ENCODE assay signal across 9 mouse cellular contexts in the genomic region with DNA sequence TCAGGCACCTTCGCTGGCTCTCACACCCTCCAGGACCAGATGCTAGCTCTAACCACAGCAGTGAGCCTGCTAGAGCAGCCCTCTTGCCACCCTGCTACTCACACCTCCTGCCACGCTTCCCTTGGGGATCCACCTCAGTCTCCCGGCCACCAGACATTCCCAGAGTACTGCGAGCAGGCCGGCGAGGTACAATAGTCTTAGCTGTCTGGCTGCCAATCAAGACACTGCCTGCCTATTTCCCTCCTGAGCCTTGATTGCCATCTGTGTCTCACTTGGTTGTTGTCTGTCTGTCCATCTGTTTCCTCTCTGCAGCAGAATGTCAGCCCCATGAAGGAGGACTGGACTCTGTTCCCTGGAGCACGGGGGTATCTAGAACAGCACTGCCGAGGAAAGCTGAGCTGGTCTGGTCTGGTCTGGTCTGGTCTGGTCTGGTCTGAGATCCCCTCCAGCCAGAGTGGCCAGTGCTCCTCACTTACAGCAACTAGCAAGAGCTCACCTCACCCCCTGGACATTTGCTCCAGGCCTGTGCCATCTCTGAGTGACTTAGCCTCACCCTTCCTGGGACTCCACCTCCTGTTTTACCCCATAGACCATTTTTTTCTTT. TPM values are rescaled to one million over a fixed set of nuclear protein-coding genes. Genes with fewer than 3 reads are reported as not detected.
A peak's percentile ranks its signal among the peaks of the same experiment; 100 is the strongest.
DNase-seq lines count a peak whose midpoint lies in the region; ATAC-seq lines count a peak whose summit lies in the region.
"Had no signal": no experiment of that assay in that cellular context is flagged by ENCODE, and none has a peak within 500 bp of the region (broad histone marks: within the 10 kb centered on the region; RNA-seq: fewer than 3 reads in every experiment).

No protein-coding gene starts in this region.

- no peak for ATAC-seq in heart, embryonic 11.5 days (replicated peaks; ENCODE audit: insufficient number of reproducible peaks, low FRiP score, low TSS enrichment)
- no peak for ATAC-seq in hindbrain, embryonic 16.5 days
- ATAC-seq in midbrain, embryonic 11.5 days (ENCODE audit: low FRiP score), result no peak
- ATAC-seq in megakaryocyte, adult 5-6 weeks (ENCODE audit: poor library complexity, severe bottlenecking), result no peak

- WGBS in heart, embryonic 11.5 days (ENCODE audit: insufficient replicate concordance), result 42% methylated on average over 8 of the region's 8 CpGs
- WGBS in hindbrain, embryonic 16.5 days, result 37% methylated on average over 8 of the region's 8 CpGs
- WGBS in midbrain, embryonic 11.5 days, result 57% methylated on average over 8 of the region's 8 CpGs

- no peak overlapping the region for H3K27ac ChIP-seq in heart, embryonic 11.5 days (ENCODE audit: low read depth, low read length)
- peak overlapping the region; percentile 46 for H3K27ac ChIP-seq in hindbrain, embryonic 16.5 days (ENCODE audit: low read depth, low read length)
- no peak overlapping the region for H3K27ac ChIP-seq in midbrain, embryonic 11.5 days (ENCODE audit: low read depth, low read length)
- H3K27ac ChIP-seq: heart, embryonic 15.5 days had no signal

- H3K9ac ChIP-seq in heart, embryonic 11.5 days (ENCODE audit: low read depth, low read length), result 0 out of 2 replicates have a peak overlapping the region, but pooled peaks have one; percentile 28
- peak overlapping the region; percentile 38 for H3K9ac ChIP-seq in hindbrain, embryonic 16.5 days (ENCODE audit: low read depth, low read length)
- no peak overlapping the region for H3K9ac ChIP-seq in midbrain, embryonic 11.5 days (ENCODE audit: low read length)
- H3K9ac ChIP-seq: heart, embryonic 15.5 days had no signal

- H3K4me3 ChIP-seq in heart, embryonic 11.5 days (ENCODE audit: low read depth, low read length), result no peak overlapping the region
- H3K4me3 ChIP-seq in hindbrain, embryonic 16.5 days (ENCODE audit: low read length), result no peak overlapping the region
- no peak overlapping the region for H3K4me3 ChIP-seq in midbrain, embryonic 11.5 days (ENCODE audit: low read depth, low read length)
- H3K4me3 ChIP-seq: heart, embryonic 15.5 days had no signal

- peaks cover 12% of the 10 kb centered on the region for H3K4me1 ChIP-seq in heart, embryonic 11.5 days (ENCODE audit: control insufficient read depth, insufficient read depth, low read length)
- H3K4me1 ChIP-seq in hindbrain, embryonic 16.5 days (ENCODE audit: control insufficient read depth, insufficient read depth, low read depth, low read length), result peaks cover 9% of the 10 kb centered on the region
- H3K4me1 ChIP-seq in midbrain, embryonic 11.5 days (ENCODE audit: control insufficient read depth, insufficient read depth, low read length), result no peaks in the 10 kb centered on the region; the same call in 1 of the 2 replicates

- no peak for DNase-seq in heart, postnatal 10 days
- DNase-seq in cerebellum, postnatal 10 days, result peak; percentile 65 to 71
- DNase-seq in midbrain, embryonic 11.5 days (ENCODE audit: low spot score, missing footprints), result peak; percentile 77
- no peak for DNase-seq in adrenal gland, postnatal 14 days
- no peak for DNase-seq in urinary bladder, adult 18-20 months (ENCODE audit: low spot score in 2 of 2)

- no peaks in the 10 kb centered on the region for H3K36me3 ChIP-seq in heart, embryonic 11.5 days (ENCODE audit: control insufficient read depth, insufficient read depth, low read length)
- H3K36me3 ChIP-seq in hindbrain, embryonic 16.5 days (ENCODE audit: control insufficient read depth, insufficient read depth, low read length), result no peaks in the 10 kb centered on the region; the same call in none of the 2 replicates
- no peaks in the 10 kb centered on the region for H3K36me3 ChIP-seq in midbrain, embryonic 11.5 days (ENCODE audit: control insufficient read depth, insufficient read depth, low read length)
- H3K36me3 ChIP-seq: heart, embryonic 15.5 days had no signal

- no peaks in the 10 kb centered on the region for H3K27me3 ChIP-seq in heart, embryonic 11.5 days (ENCODE audit: control insufficient read depth, insufficient read depth, low read length)
- no peaks in the 10 kb centered on the region for H3K27me3 ChIP-seq in hindbrain, embryonic 16.5 days (replicated peaks; ENCODE audit: control insufficient read depth, insufficient read depth, low read length)
- no peaks in the 10 kb centered on the region for H3K27me3 ChIP-seq in midbrain, embryonic 11.5 days (ENCODE audit: control insufficient read depth, insufficient read depth, low read length)
- H3K27me3 ChIP-seq: heart, embryonic 15.5 days had no signal

- no peak overlapping the region for H3K4me2 ChIP-seq in heart, embryonic 11.5 days
- H3K4me2 ChIP-seq in hindbrain, embryonic 16.5 days (ENCODE audit: low read length), result no peak overlapping the region
- H3K4me2 ChIP-seq in midbrain, embryonic 11.5 days, result no peak overlapping the region
- H3K4me2 ChIP-seq: heart, embryonic 15.5 days had no signal

- intact Hi-C loops in heart, postnatal 10 days (cut with DNase I), result no loop called here

- H3K9me3 ChIP-seq in heart, embryonic 11.5 days (replicated peaks; ENCODE audit: control insufficient read depth, low read length), result no peaks in the 10 kb centered on the region
- no peaks in the 10 kb centered on the region for H3K9me3 ChIP-seq in hindbrain, embryonic 16.5 days (ENCODE audit: control insufficient read depth, low read length)
- H3K9me3 ChIP-seq in midbrain, embryonic 11.5 days (ENCODE audit: control insufficient read depth, low read length), result no peaks in the 10 kb centered on the region
- H3K9me3 ChIP-seq: heart, embryonic 15.5 days had no signal

RNA-seq across cellular contexts. Expression of a gene that starts 38.8 kb away (rescaled TPM):
- 2.9 and 3.3 TPM in 2 replicates for polyA plus RNA-seq in heart, embryonic 11.5 days (2014; fragmentation: Nextera tagmentation; extraction: Ambion mirVana)
- total RNA-seq in heart, postnatal 10 days (2021), result 1 to 10 TPM in 1 of 2 experiments, under 1 TPM in 1; 0.45 to 2.1 TPM
- polyA plus RNA-seq in hindbrain, embryonic 16.5 days (2015; fragmentation: Nextera tagmentation; extraction: Ambion mirVana), result 166 and 173 TPM in 2 replicates
- 59.9 and 62.9 TPM in 2 replicates for polyA plus RNA-seq in midbrain, embryonic 11.5 days (2014; fragmentation: Nextera tagmentation; extraction: Ambion mirVana)
- 1.8 and 2.4 TPM in 2 replicates for total RNA-seq in adrenal gland, postnatal 14 days (2021)
- total RNA-seq in megakaryocyte, adult 5-6 weeks (2015), result not detected in 2 replicates
- not detected in 2 replicates for total RNA-seq in megakaryocyte, adult 5-6 weeks (2017)

RNA-seq across cellular contexts. Expression of a gene that starts 53.5 kb away (rescaled TPM):
- polyA plus RNA-seq in heart, embryonic 11.5 days (2014; fragmentation: Nextera tagmentation; extraction: Ambion mirVana), result 9.4 and 10.3 TPM in 2 replicates
- total RNA-seq in heart, postnatal 10 days (2021), result 10 to 100 TPM; 21.2 to 27.8 TPM
- 2.8 and 2.9 TPM in 2 replicates for polyA plus RNA-seq in hindbrain, embryonic 16.5 days (2015; fragmentation: Nextera tagmentation; extraction: Ambion mirVana)
- polyA plus RNA-seq in midbrain, embryonic 11.5 days (2014; fragmentation: Nextera tagmentation; extraction: Ambion mirVana), result 21.6 and 21.8 TPM in 2 replicates
- total RNA-seq in adrenal gland, postnatal 14 days (2021), result 10.9 and 12.4 TPM in 2 replicates
- not detected in 2 replicates for total RNA-seq in megakaryocyte, adult 5-6 weeks (2015)
- total RNA-seq in megakaryocyte, adult 5-6 weeks (2017), result not detected in 2 replicates

Comparison
In these comparisons a context has a peak if more than half of its experiments do, and no peak if none do; other contexts are left out.
1. DNase-seq: peak in cerebellum, postnatal 10 days (2 of 2) and midbrain, embryonic 11.5 days (single experiment); none in heart, postnatal 10 days (0 of 2), adrenal gland, postnatal 14 days (single experiment) and urinary bladder, adult 18-20 months (0 of 2).
2. RNA of a gene that starts 53.5 kb away (total RNA-seq): 21.2 to 27.8 TPM in heart, postnatal 10 days and 10.9 to 12.4 TPM in adrenal gland, postnatal 14 days; not detected in megakaryocyte, adult 5-6 weeks; every median in the first group is over 10 times any median in the second.